Comparison of ENCODE assay signal across 8 mouse cellular contexts in the genomic region with DNA sequence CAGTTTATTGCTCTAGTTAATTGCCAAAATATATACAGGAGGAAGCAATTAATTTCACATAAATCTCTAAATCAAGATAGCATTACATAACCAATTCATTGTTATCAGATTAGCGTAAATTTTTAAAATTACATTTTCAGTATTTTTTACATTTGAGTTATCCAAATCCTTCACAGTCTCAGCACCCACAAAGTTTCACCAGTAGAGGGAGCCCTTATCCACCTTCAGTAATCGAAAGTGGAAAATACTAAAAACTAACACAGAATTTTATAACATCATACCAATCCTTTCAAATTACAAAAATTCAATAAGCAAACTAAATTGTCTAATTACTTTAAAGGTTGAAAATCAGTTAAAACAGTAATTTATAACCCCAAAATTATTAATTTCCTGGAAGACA.
A peak's percentile ranks its signal among the peaks of the same experiment; 100 is the strongest.
DNase-seq lines count a peak whose midpoint lies in the region; ATAC-seq and TF ChIP-seq lines count a peak whose summit lies in the region.

No protein-coding gene starts in this region.

- no peaks in the 10 kb centered on the region for H3K27me3 ChIP-seq in neural tube, embryonic 15.5 days (replicated peaks)

- no peak overlapping the region for H3K27ac ChIP-seq in layer of hippocampus, adult 2 months
- no peak overlapping the region for H3K27ac ChIP-seq in neural tube, embryonic 15.5 days (replicated peaks)

- no peak overlapping the region for H3K4me2 ChIP-seq in neural tube, embryonic 15.5 days

- intact Hi-C loops in left cerebral cortex, postnatal 10 days (cut with DNase I): no loop called here

- H3K4me3 ChIP-seq in layer of hippocampus, adult 2 months: no peak overlapping the region
- H3K4me3 ChIP-seq in neural tube, embryonic 15.5 days (replicated peaks): no peak overlapping the region

- no peaks in the 10 kb centered on the region for H3K36me3 ChIP-seq in neural tube, embryonic 15.5 days

- no peak for ATAC-seq in neural tube, embryonic 15.5 days (ENCODE audit: low FRiP score)

- peak; percentile 95 for TF ChIP-seq CTCF in layer of hippocampus, adult 2 months (conservative IDR thresholded peaks at IDR 0.05)

- no peaks in the 10 kb centered on the region for H3K4me1 ChIP-seq in neural tube, embryonic 15.5 days

- WGBS in neural tube, embryonic 15.5 days: 36% methylated on average over 2 of the region's 2 CpGs

- no peak overlapping the region for H3K9ac ChIP-seq in neural tube, embryonic 15.5 days (replicated peaks)

- H3K9me3 ChIP-seq in neural tube, embryonic 15.5 days (replicated peaks): no peaks in the 10 kb centered on the region

- peak; percentile 6 for DNase-seq in adrenal gland, postnatal 14 days
- DNase-seq in adrenal gland, adult 2 months: no peak
- DNase-seq in left cerebral cortex, postnatal 10 days (ENCODE audit: extremely low spot score in 1 of 2, low spot score in 2 of 2): peak; percentile 25 to 62
- DNase-seq in left cerebral cortex, adult 8-10 months (ENCODE audit: low spot score in 2 of 2): no peak
- peak; percentile 65 for DNase-seq in adipocyte (ENCODE audit: low spot score)
- DNase-seq in layer of hippocampus, adult 2 months (ENCODE audit: low spot score in 2 of 2): peak; percentile 16 to 68
- DNase-seq in gastrocnemius, postnatal 4 days (ENCODE audit: low spot score in 2 of 2): no peak

Comparison
In these comparisons a context has a peak if more than half of its experiments do, and no peak if none do; other contexts are left out.
1. DNase-seq: peak in adrenal gland, postnatal 14 days (single experiment), left cerebral cortex, postnatal 10 days (2 of 2), adipocyte (single experiment) and layer of hippocampus, adult 2 months (2 of 2); none in adrenal gland, adult 2 months (single experiment), left cerebral cortex, adult 8-10 months (0 of 2) and gastrocnemius, postnatal 4 days (0 of 2).